Mouse (Mus musculus) embryonic fibroblast, embryonic 13.5 days (primary cell): ENCODE data around the gene Pitx2.

Experiments used
- CTCF ChIP-seq: IDR thresholded peaks from 2 replicates; pipeline ENCODE4 v1.5.1; 2011; ENCODE audit warnings: mild to moderate bottlenecking, control low read depth, low read length, moderate library complexity, borderline replicate concordance; ENCODE audit not compliant: insufficient read depth
- POLR2A ChIP-seq: IDR thresholded peaks from 2 replicates; pipeline ENCODE4 v1.6.1; 2011; ENCODE audit warnings: low read depth, mild to moderate bottlenecking, control low read depth, low read length, moderate library complexity

GRCm38 (mm10) chr3:129250997-129251396, 51.3 kb downstream of the Pitx2 start:
- no peak for TF ChIP-seq CTCF
- no peak for TF ChIP-seq POLR2A
